Mouse (Mus musculus): ENCODE measurements around the gene Hsf2bp. TPM values are rescaled to one million over a fixed set of nuclear protein-coding genes. Genes with fewer than 3 reads are reported as not detected.
A peak's percentile ranks its signal among the peaks of the same experiment; 100 is the strongest.

Hsf2bp gene
- polyA plus RNA-seq, 1 experiment = 0.36 TPM

DNA sequence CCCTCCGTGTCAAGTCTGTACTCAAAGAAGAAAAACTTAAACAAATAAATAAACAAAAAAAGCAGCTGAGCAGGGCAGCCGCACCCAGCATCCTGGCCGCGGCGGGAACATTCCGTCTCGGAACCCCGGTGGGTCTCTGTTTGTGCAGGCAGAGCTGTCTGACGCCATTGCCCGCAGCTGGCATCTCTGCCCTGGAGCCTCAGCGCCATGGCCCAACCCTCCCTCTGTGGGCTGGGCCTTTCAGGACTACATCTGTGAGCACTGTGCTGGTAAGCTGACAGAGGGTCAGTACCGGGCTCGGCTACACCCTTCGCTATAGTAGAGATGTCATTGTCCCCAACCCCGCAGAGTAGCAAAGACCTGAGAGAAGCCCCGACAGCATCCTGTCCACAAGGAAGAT, 123.8 kb downstream of the Hsf2bp start:
- Histone ChIP-seq H3K4me1 (ENCODE audit: control insufficient read depth, insufficient read depth, low read length) (no peaks in the 10 kb centered on the region), H3K27me3 (ENCODE audit: control insufficient read depth, insufficient read depth, low read length) (no peaks in the 10 kb centered on the region; the same call in 1 of the 2 replicates), H3K4me3 (replicated peaks; ENCODE audit: insufficient read depth, low read depth, low read length) (no peak overlapping the region), H3K27ac (ENCODE audit: insufficient read depth, low read length) (peak overlapping the region; percentile 58; the same call in 1 of the 2 replicates)
- WGBS = 43% methylated on average over 16 of the region's 16 CpGs
- no peak for TF ChIP-seq POLR2A (IDR thresholded peaks at IDR 0.05; ENCODE audit: borderline replicate concordance, insufficient read depth, low read length)
- no peak for TF ChIP-seq CTCF (IDR thresholded peaks at IDR 0.05; ENCODE audit: borderline replicate concordance, insufficient read depth, low read depth, low read length)
- peak in 1 of 2 experiments; percentile 10 for DNase-seq

DNA sequence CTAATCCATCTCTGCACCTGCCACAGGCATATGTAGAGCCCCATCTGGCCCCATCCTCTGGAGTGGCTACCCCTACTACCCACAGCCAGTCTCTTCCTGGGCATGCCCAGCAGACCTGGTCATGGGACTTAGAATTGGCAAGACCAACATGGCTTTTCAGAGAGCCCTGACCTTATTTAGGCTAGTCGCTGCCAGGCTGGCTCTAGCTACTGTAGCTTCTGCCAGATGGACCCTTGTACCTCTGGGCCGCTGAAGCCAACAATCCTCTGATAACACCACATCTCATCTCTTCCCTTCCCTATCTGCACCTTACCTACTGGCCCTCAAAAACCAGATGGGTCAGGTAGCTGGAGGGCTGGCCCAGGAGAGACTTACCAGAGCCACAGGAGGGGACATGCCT, 127.2 kb downstream of the Hsf2bp start:
- no peak overlapping the region for H3K27ac ChIP-seq (ENCODE audit: insufficient read depth, low read length)
- H3K27me3 ChIP-seq (ENCODE audit: control insufficient read depth, insufficient read depth, low read length) = no peaks in the 10 kb centered on the region; the same call in 1 of the 2 replicates
- 22% methylated on average over 2 of the region's 2 CpGs for WGBS
- H3K4me3 ChIP-seq (replicated peaks; ENCODE audit: insufficient read depth, low read depth, low read length) = no peak overlapping the region
- TF ChIP-seq POLR2A (IDR thresholded peaks at IDR 0.05; ENCODE audit: borderline replicate concordance, insufficient read depth, low read length) = no peak
- TF ChIP-seq CTCF (IDR thresholded peaks at IDR 0.05; ENCODE audit: borderline replicate concordance, insufficient read depth, low read depth, low read length) = no peak
- H3K4me1 ChIP-seq (ENCODE audit: control insufficient read depth, insufficient read depth, low read length) = no peaks in the 10 kb centered on the region
- no peak for DNase-seq

DNA sequence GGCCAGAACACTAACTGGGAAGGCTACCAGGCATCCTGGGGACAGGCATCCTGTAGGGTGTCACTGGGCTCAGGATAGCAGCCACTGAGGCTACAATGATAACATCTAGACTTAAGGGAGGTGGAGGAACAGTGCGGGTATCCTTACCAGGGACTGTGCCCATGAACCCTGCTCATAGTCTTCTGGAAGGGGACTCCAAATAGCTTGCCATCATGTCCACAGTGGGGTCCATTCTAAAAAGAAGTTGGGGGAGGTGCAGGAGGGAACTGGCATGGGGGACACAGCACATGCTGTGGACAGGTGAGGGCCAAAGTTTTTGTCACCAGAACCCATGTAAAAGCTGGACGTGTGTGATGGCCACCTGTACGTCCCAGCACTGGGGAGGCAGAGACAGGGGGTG, 129.7 kb downstream of the Hsf2bp start:
- Histone ChIP-seq H3K27me3 (ENCODE audit: control insufficient read depth, insufficient read depth, low read length) (no peaks in the 10 kb centered on the region), H3K27ac (ENCODE audit: insufficient read depth, low read length) (no peak overlapping the region), H3K4me3 (replicated peaks; ENCODE audit: insufficient read depth, low read depth, low read length) (no peak overlapping the region), H3K4me1 (ENCODE audit: control insufficient read depth, insufficient read depth, low read length) (no peaks in the 10 kb centered on the region)
- 96% methylated on average over 3 of the region's 3 CpGs for WGBS
- DNase-seq = no peak
- no peak for TF ChIP-seq POLR2A (IDR thresholded peaks at IDR 0.05; ENCODE audit: borderline replicate concordance, insufficient read depth, low read length)
- no peak for TF ChIP-seq CTCF (IDR thresholded peaks at IDR 0.05; ENCODE audit: borderline replicate concordance, insufficient read depth, low read depth, low read length)

DNA sequence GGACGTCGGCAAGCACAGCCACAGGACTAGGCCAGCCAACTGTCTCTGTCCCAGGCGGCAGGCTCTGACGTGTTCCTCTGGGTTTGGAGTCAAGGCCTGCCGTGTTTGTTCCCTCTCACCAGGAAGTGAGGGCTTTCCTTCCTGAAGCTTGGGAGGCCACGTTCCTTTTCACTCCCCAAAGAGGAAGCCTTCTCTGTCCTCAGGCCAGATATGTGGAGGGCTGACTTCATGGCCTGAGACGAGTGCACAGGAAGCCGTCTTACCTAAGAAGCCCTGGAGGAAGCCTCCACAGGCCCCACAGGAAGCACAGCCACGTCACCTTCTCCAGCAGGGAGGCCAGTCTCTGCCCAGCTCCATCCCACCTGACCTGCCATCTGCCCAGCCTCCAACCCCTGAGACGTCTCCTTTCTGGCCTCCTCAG, 130.3 kb downstream of the Hsf2bp start:
- TF ChIP-seq CTCF (IDR thresholded peaks at IDR 0.05; ENCODE audit: borderline replicate concordance, insufficient read depth, low read depth, low read length) (no peak), POLR2A (IDR thresholded peaks at IDR 0.05; ENCODE audit: borderline replicate concordance, insufficient read depth, low read length) (no peak)
- no peak overlapping the region for H3K4me3 ChIP-seq (replicated peaks; ENCODE audit: insufficient read depth, low read depth, low read length)
- 58% methylated on average over 10 of the region's 10 CpGs for WGBS
- no peak for DNase-seq
- H3K27me3 ChIP-seq (ENCODE audit: control insufficient read depth, insufficient read depth, low read length) = no peaks in the 10 kb centered on the region
- no peak overlapping the region for H3K27ac ChIP-seq (ENCODE audit: insufficient read depth, low read length)
- H3K4me1 ChIP-seq (ENCODE audit: control insufficient read depth, insufficient read depth, low read length) = no peaks in the 10 kb centered on the region

DNA sequence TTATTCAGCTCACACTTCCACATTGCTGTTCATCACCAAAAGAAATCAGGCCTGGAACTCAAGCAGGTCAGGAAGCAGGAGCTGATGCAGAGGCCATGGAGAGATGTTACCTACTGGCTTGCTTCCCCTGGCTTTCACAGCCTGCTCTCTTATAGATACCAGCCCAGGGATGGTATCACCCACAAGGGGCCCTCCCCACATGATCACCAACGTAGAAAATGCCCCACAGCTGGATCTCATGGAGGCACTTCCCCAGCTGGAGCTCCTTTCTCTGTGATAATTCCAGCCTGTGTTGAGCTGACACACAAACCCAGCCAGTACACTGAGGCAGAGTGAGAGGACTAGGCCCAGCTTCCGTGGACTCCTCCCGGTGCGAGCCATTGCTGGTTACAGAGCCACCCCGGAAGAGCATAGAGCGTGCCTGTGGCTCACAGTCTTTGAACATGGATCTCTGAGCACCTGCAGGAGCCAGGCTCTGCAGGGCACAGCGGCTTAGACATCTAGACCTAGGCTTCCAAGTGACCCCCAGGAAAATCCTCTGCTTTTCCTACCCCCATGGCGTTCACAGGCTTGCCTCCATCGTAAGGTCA, 130.9 kb downstream of the Hsf2bp start:
- DNase-seq = no peak
- Histone ChIP-seq H3K27ac (ENCODE audit: insufficient read depth, low read length) (no peak overlapping the region; the same call in 1 of the 2 replicates), H3K4me3 (replicated peaks; ENCODE audit: insufficient read depth, low read depth, low read length) (no peak overlapping the region), H3K4me1 (ENCODE audit: control insufficient read depth, insufficient read depth, low read length) (no peaks in the 10 kb centered on the region), H3K27me3 (ENCODE audit: control insufficient read depth, insufficient read depth, low read length) (no peaks in the 10 kb centered on the region)
- no peak for TF ChIP-seq POLR2A (IDR thresholded peaks at IDR 0.05; ENCODE audit: borderline replicate concordance, insufficient read depth, low read length)
- TF ChIP-seq CTCF (IDR thresholded peaks at IDR 0.05; ENCODE audit: borderline replicate concordance, insufficient read depth, low read depth, low read length) = no peak
- WGBS = 87% methylated on average over 9 of the region's 9 CpGs

DNA sequence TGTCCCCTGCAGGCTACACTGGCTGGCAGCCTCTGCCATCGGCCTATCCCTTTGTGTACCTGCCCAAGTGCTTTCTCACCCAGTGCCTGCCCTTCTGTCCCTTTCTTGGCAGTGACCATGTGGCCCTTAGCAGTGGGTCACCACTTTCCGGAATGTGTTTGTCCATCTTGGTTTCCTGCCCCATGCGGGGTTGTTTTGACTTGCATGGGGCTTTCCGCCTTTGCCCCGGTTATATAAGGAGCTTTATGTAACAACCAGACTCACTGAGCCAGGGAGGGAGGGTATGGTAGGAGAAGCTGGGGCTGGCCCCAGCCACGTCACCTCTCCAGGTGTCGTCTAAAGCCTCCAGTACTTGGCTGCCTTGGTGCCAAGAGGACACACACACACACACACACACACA, 132.1 kb downstream of the Hsf2bp start:
- TF ChIP-seq POLR2A (IDR thresholded peaks at IDR 0.05; ENCODE audit: borderline replicate concordance, insufficient read depth, low read length) = no peak
- TF ChIP-seq CTCF (IDR thresholded peaks at IDR 0.05; ENCODE audit: borderline replicate concordance, insufficient read depth, low read depth, low read length) = no peak
- WGBS = 71% methylated on average over 7 of the region's 7 CpGs
- no peak for DNase-seq

DNA sequence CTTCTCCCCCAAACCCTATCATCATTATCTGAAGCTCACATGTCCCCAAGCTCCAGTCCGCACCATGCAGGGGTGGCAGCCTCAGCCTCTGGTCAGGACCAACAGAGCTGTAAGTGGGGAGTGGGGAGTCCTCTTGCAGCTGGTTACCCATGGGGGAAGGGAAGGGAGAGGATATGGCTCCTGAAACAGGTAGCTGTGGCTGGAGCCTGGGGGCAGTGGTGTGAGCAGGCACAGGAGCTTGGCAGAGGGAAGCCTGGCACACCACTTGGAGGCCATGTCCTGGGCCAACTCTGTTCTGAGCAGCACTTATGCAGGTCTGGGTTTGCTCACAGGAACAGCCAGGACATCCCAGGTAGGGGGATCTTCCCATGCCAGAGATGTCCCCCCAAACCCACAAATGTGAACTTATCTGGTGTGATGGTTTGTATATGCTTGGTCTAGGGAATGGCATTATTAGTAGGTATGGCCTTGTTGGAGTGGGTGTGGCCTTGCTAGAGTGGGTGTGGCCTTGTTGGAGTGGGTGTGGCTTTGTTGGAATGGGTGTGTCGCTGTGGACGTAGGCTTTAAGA, 133.4 kb downstream of the Hsf2bp start:
- no peak for TF ChIP-seq CTCF (IDR thresholded peaks at IDR 0.05; ENCODE audit: borderline replicate concordance, insufficient read depth, low read depth, low read length)
- no peak for TF ChIP-seq POLR2A (IDR thresholded peaks at IDR 0.05; ENCODE audit: borderline replicate concordance, insufficient read depth, low read length)
- no peak overlapping the region for H3K27ac ChIP-seq (ENCODE audit: insufficient read depth, low read length)
- DNase-seq = no peak
- no peaks in the 10 kb centered on the region for H3K27me3 ChIP-seq (ENCODE audit: control insufficient read depth, insufficient read depth, low read length)
- no peaks in the 10 kb centered on the region for H3K4me1 ChIP-seq (ENCODE audit: control insufficient read depth, insufficient read depth, low read length)
- 81% methylated on average over 3 of the region's 3 CpGs for WGBS
- no peak overlapping the region for H3K4me3 ChIP-seq (replicated peaks; ENCODE audit: insufficient read depth, low read depth, low read length)

More for the DNA sequence above, 132.1 kb downstream of the Hsf2bp start:
- Histone ChIP-seq H3K4me1 (ENCODE audit: control insufficient read depth, insufficient read depth, low read length) (no peaks in the 10 kb centered on the region), H3K27me3 (ENCODE audit: control insufficient read depth, insufficient read depth, low read length) (no peaks in the 10 kb centered on the region), H3K27ac (ENCODE audit: insufficient read depth, low read length) (no peak overlapping the region), H3K4me3 (replicated peaks; ENCODE audit: insufficient read depth, low read depth, low read length) (no peak overlapping the region)
